Mouse (Mus musculus): ENCODE measurements at regions not wholly inside any gene's neighbourhood (a gene's known extent, or its start where the extent isn't known, plus 50 kb on each side); places are given as distances from the start of the nearest gene placed in this dataset.

DNA sequence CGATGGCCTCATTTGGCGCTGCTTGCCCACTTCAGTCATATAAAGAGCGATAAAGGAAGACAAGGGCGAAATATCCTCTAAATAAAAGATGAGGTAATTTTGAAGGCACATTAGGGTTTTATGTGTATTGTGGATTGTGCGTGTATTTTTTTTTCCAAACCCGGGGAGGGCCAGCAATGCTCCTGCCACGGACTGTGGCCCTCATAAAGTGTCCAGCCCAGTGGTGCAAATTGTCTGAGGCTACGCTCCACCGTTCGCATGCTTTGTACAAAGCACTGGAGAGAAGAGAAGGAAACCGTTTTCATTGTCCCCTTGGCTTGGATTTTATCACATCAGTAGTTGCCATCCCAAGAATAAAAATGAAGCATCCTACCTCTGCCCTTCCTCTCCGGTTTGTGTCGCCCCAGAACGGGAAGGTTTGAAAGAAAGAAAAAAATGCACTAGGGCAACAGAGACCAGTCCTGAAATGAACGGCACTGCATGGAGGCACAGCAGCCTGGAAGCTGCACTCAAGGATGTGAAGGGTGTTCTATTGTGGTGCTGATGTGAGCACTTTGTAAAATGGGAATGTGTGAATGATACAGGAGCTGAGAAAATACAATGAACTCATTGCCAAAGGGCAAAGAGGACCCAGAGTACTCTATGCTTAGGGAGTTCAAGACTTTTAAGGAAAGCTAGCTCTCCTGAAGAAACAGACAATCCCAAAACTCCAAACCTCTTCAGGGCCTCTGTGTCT is 1004.7 kb upstream of the A1bg start:
- no peak for DNase-seq (ENCODE audit: low read depth, low spot score)

GRCm38 (mm10) chr15:61920041-61920440 is 997.2 kb upstream of the A1bg start:
- DNase-seq (ENCODE audit: low read depth, low spot score): no peak

- peak; percentile 21 for DNase-seq (ENCODE audit: low read depth, low spot score)
Observed at GRCm38 (mm10) chr15:61913546-61914160, 990.8 kb upstream of the A1bg start.

GRCm38 (mm10) chr15:61905165-61905845 is 982.5 kb upstream of the A1bg start:
- DNase-seq (ENCODE audit: low read depth, low spot score): no peak

DNA sequence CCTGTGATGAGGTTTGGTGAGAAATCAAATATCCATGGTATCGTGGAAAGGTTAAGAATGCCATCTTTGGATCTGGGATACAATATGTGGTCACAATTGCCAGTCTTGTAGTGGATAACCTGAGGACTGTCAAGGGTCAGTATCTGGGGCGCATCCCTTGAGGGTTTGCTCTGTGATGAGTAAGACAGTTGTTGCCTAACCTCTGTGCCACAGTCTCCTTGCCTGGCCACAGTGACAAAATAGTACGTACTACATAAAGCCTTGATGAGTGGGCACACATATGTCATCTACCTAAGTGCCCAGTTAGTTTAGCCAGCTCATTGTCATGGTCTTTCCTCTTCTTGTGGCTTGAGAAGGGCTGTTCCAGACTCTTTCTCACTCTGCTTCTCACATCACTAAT is 977.0 kb upstream of the A1bg start:
- no peak for DNase-seq (ENCODE audit: low read depth, low spot score)

- DNase-seq (ENCODE audit: low read depth, low spot score): no peak
Observed at GRCm38 (mm10) chr15:61897566-61897965, 974.8 kb upstream of the A1bg start.

GRCm38 (mm10) chr15:61890330-61890729 is 967.5 kb upstream of the A1bg start:
- DNase-seq (ENCODE audit: low read depth, low spot score): no peak

- peak; percentile 89 for DNase-seq (ENCODE audit: low read depth, low spot score)
Observed at GRCm38 (mm10) chr15:61888569-61889326, 965.9 kb upstream of the A1bg start.

GRCm38 (mm10) chr15:61879408-61879807 is 956.6 kb upstream of the A1bg start:
- no peak for DNase-seq (ENCODE audit: low read depth, low spot score)

GRCm38 (mm10) chr15:61873047-61873446 is 950.2 kb upstream of the A1bg start:
- no peak for DNase-seq (ENCODE audit: low read depth, low spot score)

- no peak for DNase-seq (ENCODE audit: low read depth, low spot score)
Observed at GRCm38 (mm10) chr15:61860759-61861158, 937.9 kb upstream of the A1bg start.

DNA sequence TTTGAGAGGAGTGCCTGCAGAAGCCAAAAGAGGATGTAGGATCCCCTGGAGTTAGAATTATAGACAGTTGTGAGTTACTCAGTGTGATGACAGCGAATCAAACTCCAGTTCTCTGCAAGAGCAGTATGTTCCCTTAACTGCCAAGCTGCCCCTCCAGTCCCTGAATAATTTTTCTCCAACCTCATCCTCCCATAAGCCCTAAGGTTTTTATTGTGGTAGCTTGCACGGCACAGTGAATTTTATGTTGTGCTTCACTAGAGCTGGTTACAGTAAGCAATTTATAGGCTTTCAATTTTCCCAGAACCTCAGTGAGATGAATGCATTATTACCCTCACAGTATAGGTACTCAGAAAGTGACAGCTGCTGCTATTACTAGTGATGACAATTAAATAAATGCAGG is 933.1 kb upstream of the A1bg start:
- DNase-seq (ENCODE audit: low read depth, low spot score): no peak

DNA sequence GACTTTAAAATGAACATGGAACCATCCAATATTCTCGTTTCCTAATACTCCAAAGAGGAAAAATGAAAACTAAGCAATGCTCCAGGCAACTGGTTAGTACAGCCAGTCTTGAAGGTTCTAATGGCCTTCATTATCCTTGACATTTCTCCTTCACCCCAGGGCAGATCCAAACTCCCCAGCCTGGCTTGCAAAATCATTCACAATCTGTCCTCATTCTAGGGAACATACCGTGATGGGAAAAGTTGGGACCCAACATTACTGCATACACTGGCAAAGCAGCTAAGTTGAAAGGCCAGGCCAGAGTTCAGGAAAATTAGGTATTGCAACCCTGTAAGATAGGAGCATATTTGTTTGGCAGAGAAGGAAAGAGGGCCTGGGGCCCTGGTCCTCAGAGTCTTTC is 889.9 kb upstream of the A1bg start:
- no peak for DNase-seq (ENCODE audit: low read depth, low spot score)

GRCm38 (mm10) chr15:61805379-61805778 is 882.6 kb upstream of the A1bg start:
- DNase-seq (ENCODE audit: low read depth, low spot score): no peak

DNA sequence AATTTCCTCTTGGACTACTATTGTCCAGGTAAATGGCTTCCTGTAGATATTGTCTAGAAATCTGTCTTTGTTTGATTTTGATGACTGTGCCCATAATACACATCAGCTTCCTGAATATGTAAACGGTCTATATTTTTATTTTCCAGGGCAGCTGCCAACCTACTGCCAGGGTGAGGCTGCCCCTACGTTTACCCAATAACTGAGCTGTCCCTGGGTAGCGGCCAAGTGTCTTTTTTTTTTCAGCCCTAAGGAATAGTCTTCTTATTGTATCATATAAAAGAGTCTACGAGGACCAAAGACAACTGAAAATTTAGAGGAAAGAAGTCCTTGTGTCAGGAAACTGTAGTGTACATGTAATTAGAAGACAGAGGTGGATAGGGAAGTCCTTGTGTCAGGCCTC is 877.3 kb upstream of the A1bg start:
- no peak for DNase-seq (ENCODE audit: low read depth, low spot score)

GRCm38 (mm10) chr15:61797827-61798226 is 875.0 kb upstream of the A1bg start:
- DNase-seq (ENCODE audit: low read depth, low spot score): no peak

DNA sequence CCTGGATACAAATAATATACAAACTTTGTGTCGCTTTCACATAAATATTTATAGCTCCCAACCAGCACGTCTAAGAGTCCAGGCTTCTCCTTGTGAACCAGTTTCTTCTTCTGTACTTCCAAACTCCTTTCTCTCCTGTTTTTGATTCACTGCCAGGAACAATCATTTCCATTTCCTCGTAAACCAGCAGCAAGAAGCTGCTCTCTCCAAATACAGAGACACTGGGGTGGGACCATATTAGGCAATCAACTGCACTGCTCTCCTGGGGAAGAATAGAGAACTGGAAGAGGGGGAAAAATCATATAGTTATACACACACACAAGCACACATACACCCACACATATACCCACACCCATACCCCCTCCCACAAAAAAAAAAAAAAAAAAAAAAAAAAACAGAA is 871.7 kb upstream of the A1bg start:
- peak; percentile 29 for DNase-seq (ENCODE audit: low read depth, low spot score)

DNA sequence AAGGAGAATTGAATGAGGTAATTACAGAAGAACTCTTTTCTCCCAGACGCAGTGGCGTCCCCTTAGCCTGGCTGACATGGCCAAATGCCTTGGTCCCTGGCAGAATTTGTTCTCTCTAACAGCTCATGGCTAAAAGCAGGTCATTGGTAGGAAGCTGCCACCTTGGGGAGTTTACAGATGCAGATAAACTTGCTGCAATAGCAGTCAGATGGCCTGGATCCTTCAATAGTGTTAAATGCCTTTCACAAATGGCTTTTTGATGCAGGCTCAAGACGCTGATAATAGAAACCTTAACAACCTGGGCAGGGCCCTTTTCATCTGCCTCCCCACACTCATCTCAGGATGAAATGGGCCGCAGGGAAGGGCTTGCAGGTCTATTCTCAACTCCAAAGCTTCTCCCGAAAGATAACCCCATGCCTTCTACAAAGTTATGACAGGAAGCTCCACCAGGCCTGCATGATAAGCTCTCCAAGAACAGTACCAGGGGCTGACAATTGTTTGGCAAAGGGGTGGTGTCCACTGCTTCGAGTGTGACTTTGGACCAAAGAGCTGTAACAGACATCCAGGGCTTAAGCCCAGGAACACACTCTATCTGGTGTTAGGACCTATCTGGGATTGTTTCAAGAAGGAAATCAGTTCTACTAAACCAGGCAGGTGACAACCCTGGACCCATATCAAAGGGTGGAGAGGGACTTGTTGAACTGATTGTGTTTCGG is 867.2 kb upstream of the A1bg start:
- DNase-seq (ENCODE audit: low read depth, low spot score): no peak

GRCm38 (mm10) chr15:61787046-61787445 is 864.2 kb upstream of the A1bg start:
- DNase-seq (ENCODE audit: low read depth, low spot score): peak; percentile 73

- DNase-seq (ENCODE audit: low read depth, low spot score): peak; percentile 8
Observed at GRCm38 (mm10) chr15:61781531-61781930, 858.7 kb upstream of the A1bg start.

GRCm38 (mm10) chr15:61772996-61773395 is 850.2 kb upstream of the A1bg start:
- peak; percentile 47 for DNase-seq (ENCODE audit: low read depth, low spot score)
